In genomic region chr13:81437088-81437487, GRCm38 (mm10) we compare ENCODE assay signal across 16 mouse cellular contexts.
"Had no signal": no experiment of that assay in that cellular context is flagged by ENCODE, and none has a peak within 500 bp of the region (broad histone marks: within the 10 kb centered on the region; RNA-seq: fewer than 3 reads in every experiment).

No protein-coding gene starts in this region.

- H3K9ac ChIP-seq: limb, embryonic 12.5 days; limb, embryonic 15.5 days; liver, embryonic 14.5 days; liver, postnatal 0 days; lung, embryonic 14.5 days had no signal

- H3K4me1 ChIP-seq: limb, embryonic 12.5 days; limb, embryonic 15.5 days had no signal

- DNase-seq: kidney, adult 9 months; kidney, postnatal 14 days; kidney, postnatal 4 days; left cerebral cortex, postnatal 4 days; liver, postnatal 0 days; lung, embryonic 14.5 days; midbrain, embryonic 14.5 days; right cerebral cortex, postnatal 14 days; right cerebral cortex, postnatal 4 days; thymus, postnatal 36 days had no signal

- H3K9me3 ChIP-seq: limb, embryonic 12.5 days; limb, embryonic 15.5 days had no signal

- H3K36me3 ChIP-seq: limb, embryonic 12.5 days; limb, embryonic 15.5 days had no signal

- H3K27ac ChIP-seq: limb, embryonic 12.5 days; limb, embryonic 15.5 days; liver, embryonic 14.5 days; macrophage; stomach, postnatal 0 days had no signal

- H3K27me3 ChIP-seq: limb, embryonic 12.5 days; limb, embryonic 15.5 days had no signal

- ATAC-seq: liver, postnatal 0 days; lung, postnatal 0 days had no signal

- H3K4me3 ChIP-seq: limb, embryonic 12.5 days; limb, embryonic 15.5 days had no signal
